Mouse (Mus musculus) midbrain, embryonic 11.5 days (tissue): ENCODE data around the gene Tcf20. TPM values are rescaled to one million over a fixed set of nuclear protein-coding genes. Genes with fewer than 3 reads are reported as not detected.

Source experiments
- ATAC-seq: fragments of 200-750 bp; cut with Nextera tagmentation; 2 replicates; pipeline ENCODE4 v1.8.0; 2017; ENCODE audit warnings: moderate TSS enrichment, moderate library complexity; ENCODE audit not compliant: low FRiP score
- DNase-seq: peaks from one replicate; pipeline ENCODE4 v3.0.0; 2015; ENCODE audit warnings: low spot score; ENCODE audit errors: missing footprints
- H3K27ac ChIP-seq: fragments of 300-500 bp; sonication (generic); 2 replicates; pipeline ENCODE4 v1.5.1; 2014; ENCODE audit warnings: low read depth, low read length
- H3K27me3 ChIP-seq: fragments of 300-500 bp; sonication (generic); 2 replicates; pipeline ENCODE4 v1.6.1; 2014; ENCODE audit warnings: mild to moderate bottlenecking, low read length, moderate library complexity, mixed read lengths; ENCODE audit not compliant: control insufficient read depth, insufficient read depth
- H3K36me3 ChIP-seq: fragments of 300-500 bp; sonication (generic); 2 replicates; pipeline ENCODE4 v1.6.1; 2014; ENCODE audit warnings: mild to moderate bottlenecking, low read length, moderate library complexity, mixed read lengths; ENCODE audit not compliant: control insufficient read depth, insufficient read depth
- H3K4me1 ChIP-seq: fragments of 300-500 bp; sonication (generic); 2 replicates; pipeline ENCODE4 v1.6.1; 2014; ENCODE audit warnings: low read length; ENCODE audit not compliant: control insufficient read depth, insufficient read depth
- H3K4me2 ChIP-seq: fragments of 300-500 bp; sonication (generic); 2 replicates; pipeline ENCODE4 v1.6.1; 2014; ENCODE audit warnings: mild to moderate bottlenecking, moderate library complexity
- H3K4me3 ChIP-seq: fragments of 300-500 bp; sonication (generic); 2 replicates; pipeline ENCODE4 v1.5.1; 2014; ENCODE audit warnings: low read depth, low read length
- H3K9ac ChIP-seq: fragments of 300-500 bp; sonication (generic); 2 replicates; pipeline ENCODE4 v1.6.1; 2014; ENCODE audit warnings: low read length
- H3K9me3 ChIP-seq: fragments of 300-500 bp; sonication (generic); 2 replicates; pipeline ENCODE4 v1.6.1; 2016; ENCODE audit warnings: low read length; ENCODE audit not compliant: control insufficient read depth
- WGBS: fragments of 180-500 bp; shearing (Covaris S2); extraction: QIAGEN DNeasy Blood & Tissue Kit; methylation state at CpG from one replicate; pipeline ENCODE4 v1.1.7; 2014; 5-methylcytosine and 5-hydroxymethylcytosine counted together
- polyA plus RNA-seq: library from polyadenylated mRNA; unstranded; fragments of >200 nt; fragmentation: Nextera tagmentation; extraction: Ambion mirVana; gene quantifications from 2 replicates; pipeline ENCODE4 v1.2.1, GENCODE M21; 2014

Gene Tcf20
- polyA plus RNA-seq, 1 experiment from 2014 or later, result 13.5 TPM

GRCm38 (mm10) chr15:82856652-82857378 is 130.9 kb downstream of the Tcf20 start:
- Histone ChIP-seq H3K4me1 (peaks cover 11% of the 10 kb centered on the region), H3K4me3 (no peak overlapping the region), H3K9ac (peak overlapping the region; percentile 9; the same call in 1 of the 2 replicates), H3K36me3 (peaks cover 20% of the 10 kb centered on the region), H3K4me2 (no peak overlapping the region), H3K9me3 (no peaks in the 10 kb centered on the region), H3K27me3 (no peaks in the 10 kb centered on the region), H3K27ac (peak overlapping the region; percentile 73)
- peak; percentile 87 for DNase-seq
- WGBS, result 31% methylated on average over 11 of the region's 11 CpGs
- ATAC-seq, result peak; percentile 92

GRCm38 (mm10) chr15:82856065-82856464 is 131.6 kb downstream of the Tcf20 start:
- Histone ChIP-seq H3K27ac (0 out of 2 replicates have a peak overlapping the region, but pooled peaks have one; percentile 73), H3K9ac (no peak overlapping the region)
- WGBS, result 96% methylated on average over 2 of the region's 2 CpGs

GRCm38 (mm10) chr15:82839146-82839545 is 148.5 kb downstream of the Tcf20 start:
- Histone ChIP-seq H3K9me3 (no peaks in the 10 kb centered on the region), H3K4me3 (no peak overlapping the region), H3K4me1 (no peaks in the 10 kb centered on the region), H3K27ac (no peak overlapping the region), H3K4me2 (no peak overlapping the region), H3K36me3 (no peaks in the 10 kb centered on the region), H3K9ac (no peak overlapping the region), H3K27me3 (no peaks in the 10 kb centered on the region)
- no peak for ATAC-seq
- WGBS, result 94% methylated on average over 3 of the region's 3 CpGs
- peak; percentile 78 for DNase-seq

More at GRCm38 (mm10) chr15:82856065-82856464, 131.6 kb downstream of the Tcf20 start:
- H3K27me3 ChIP-seq, result no peaks in the 10 kb centered on the region
- no peaks in the 10 kb centered on the region for H3K9me3 ChIP-seq
- no peak for ATAC-seq
- H3K36me3 ChIP-seq, result peaks cover 20% of the 10 kb centered on the region
- no peak overlapping the region for H3K4me2 ChIP-seq
- DNase-seq, result no peak
- H3K4me1 ChIP-seq, result peaks cover 11% of the 10 kb centered on the region
- no peak overlapping the region for H3K4me3 ChIP-seq

DNA sequence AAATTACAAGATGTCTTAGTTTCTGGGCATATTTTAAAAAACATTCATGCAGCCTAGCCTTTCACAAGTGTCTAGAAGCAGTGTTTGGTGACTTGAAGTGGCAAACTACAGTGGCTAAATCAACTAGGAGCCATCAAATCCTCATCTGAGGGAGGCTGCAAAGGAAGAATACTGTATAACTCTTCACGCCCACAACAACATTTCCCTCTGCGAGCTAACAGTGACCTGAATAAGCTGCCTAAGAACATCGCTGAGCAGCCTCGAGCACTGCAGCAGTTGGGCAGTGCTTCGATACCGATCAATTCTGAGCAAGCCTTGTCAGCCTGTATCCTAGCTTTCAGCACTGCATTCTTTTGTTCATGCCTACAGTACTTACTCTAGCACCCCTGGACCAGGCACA is 157.8 kb downstream of the Tcf20 start:
- DNase-seq (peak; percentile 17), ATAC-seq (no peak)
- Histone ChIP-seq H3K4me3 (no peak overlapping the region), H3K4me2 (no peak overlapping the region), H3K27me3 (no peaks in the 10 kb centered on the region), H3K9ac (no peak overlapping the region), H3K9me3 (no peaks in the 10 kb centered on the region), H3K27ac (no peak overlapping the region), H3K4me1 (no peaks in the 10 kb centered on the region), H3K36me3 (no peaks in the 10 kb centered on the region)
- WGBS, result 88% methylated on average over 6 of the region's 6 CpGs

DNA sequence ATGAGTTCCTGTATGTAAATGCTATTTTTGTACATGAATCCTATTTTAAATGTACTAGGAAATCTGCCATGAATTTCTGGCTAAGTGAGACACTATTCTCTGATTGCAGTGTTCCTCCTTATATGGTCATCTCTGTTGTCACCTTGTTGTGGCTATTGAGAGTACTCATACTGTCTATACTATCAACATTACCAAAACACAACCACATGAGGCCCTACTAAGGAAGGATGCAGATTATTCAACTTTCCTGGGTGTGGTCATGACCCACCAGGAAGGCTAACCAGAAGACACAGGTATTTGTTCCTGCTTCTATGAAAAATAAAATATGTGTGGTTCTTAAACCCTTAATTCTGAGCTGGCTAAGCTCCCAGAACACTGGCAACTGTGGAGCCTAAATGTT is 161.8 kb downstream of the Tcf20 start:
- H3K4me1 ChIP-seq, result no peaks in the 10 kb centered on the region
- H3K36me3 ChIP-seq, result no peaks in the 10 kb centered on the region; the same call in 1 of the 2 replicates
- no peak overlapping the region for H3K27ac ChIP-seq
- no peaks in the 10 kb centered on the region for H3K9me3 ChIP-seq
- DNase-seq (no peak), ATAC-seq (no peak)
- H3K4me2 ChIP-seq, result no peak overlapping the region
- H3K27me3 ChIP-seq, result no peaks in the 10 kb centered on the region
- H3K4me3 ChIP-seq, result no peak overlapping the region
- H3K9ac ChIP-seq, result no peak overlapping the region

GRCm38 (mm10) chr15:82822347-82822746 is 165.3 kb downstream of the Tcf20 start:
- H3K4me1 ChIP-seq, result no peaks in the 10 kb centered on the region
- no peak overlapping the region for H3K4me3 ChIP-seq
- H3K9me3 ChIP-seq, result no peaks in the 10 kb centered on the region
- H3K36me3 ChIP-seq, result no peaks in the 10 kb centered on the region; the same call in 1 of the 2 replicates
- DNase-seq, result peak; percentile 61
- WGBS, result 81% methylated on average over 3 of the region's 4 CpGs
- no peak for ATAC-seq
- no peak overlapping the region for H3K4me2 ChIP-seq
- no peak overlapping the region for H3K9ac ChIP-seq
- no peaks in the 10 kb centered on the region for H3K27me3 ChIP-seq
- no peak overlapping the region for H3K27ac ChIP-seq

- no peaks in the 10 kb centered on the region; the same call in 1 of the 2 replicates for H3K36me3 ChIP-seq
- no peak overlapping the region for H3K4me2 ChIP-seq
- H3K27me3 ChIP-seq, result no peaks in the 10 kb centered on the region
- H3K4me1 ChIP-seq, result no peaks in the 10 kb centered on the region
- WGBS, result 94% methylated on average over 1 of the region's 1 CpGs
- H3K9ac ChIP-seq, result no peak overlapping the region
- DNase-seq (peak; percentile 44), ATAC-seq (no peak)
- H3K9me3 ChIP-seq, result no peaks in the 10 kb centered on the region
- no peak overlapping the region for H3K4me3 ChIP-seq
- no peak overlapping the region for H3K27ac ChIP-seq
These were observed 166.0 kb downstream of the Tcf20 start for GRCm38 (mm10) chr15:82821657-82822056.

GRCm38 (mm10) chr15:82815296-82815695 is 172.4 kb downstream of the Tcf20 start:
- WGBS, result 85% methylated on average over 4 of the region's 4 CpGs
- Histone ChIP-seq H3K36me3 (no peaks in the 10 kb centered on the region; the same call in 1 of the 2 replicates), H3K9me3 (no peaks in the 10 kb centered on the region)

DNA sequence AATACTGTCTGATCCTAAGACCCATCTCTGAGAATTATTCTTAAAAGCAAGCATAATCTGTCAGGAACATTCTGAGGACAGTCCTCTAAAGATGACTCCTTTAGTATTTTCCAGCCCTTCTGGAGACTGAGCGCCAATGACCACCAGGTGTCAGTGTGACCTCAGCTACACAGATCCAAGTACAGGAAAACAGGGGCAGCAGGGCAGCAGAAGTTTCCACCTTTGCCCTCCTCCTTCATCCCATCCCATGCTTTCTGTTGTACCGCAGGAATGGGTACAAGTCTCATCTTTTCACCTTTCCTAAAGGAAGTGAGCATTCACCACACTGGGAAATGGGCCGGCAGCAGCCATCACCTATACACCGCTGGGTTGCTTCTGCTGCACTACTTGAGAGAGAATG is 172.9 kb downstream of the Tcf20 start:
- 61% methylated on average over 4 of the region's 4 CpGs for WGBS
- ATAC-seq (peak; percentile 38; the same call in 1 of the 2 replicates), DNase-seq (peak; percentile 90)
- Histone ChIP-seq H3K4me3 (no peak overlapping the region), H3K27me3 (no peaks in the 10 kb centered on the region), H3K4me1 (no peaks in the 10 kb centered on the region), H3K4me2 (no peak overlapping the region), H3K9me3 (no peaks in the 10 kb centered on the region), H3K36me3 (no peaks in the 10 kb centered on the region; the same call in 1 of the 2 replicates), H3K27ac (no peak overlapping the region), H3K9ac (no peak overlapping the region)

More at GRCm38 (mm10) chr15:82815296-82815695, 172.4 kb downstream of the Tcf20 start:
- no peaks in the 10 kb centered on the region for H3K4me1 ChIP-seq
- H3K9ac ChIP-seq, result no peak overlapping the region
- no peak overlapping the region for H3K27ac ChIP-seq
- no peaks in the 10 kb centered on the region for H3K27me3 ChIP-seq
- ATAC-seq (no peak), DNase-seq (peak; percentile 72)
- no peak overlapping the region for H3K4me3 ChIP-seq
- no peak overlapping the region for H3K4me2 ChIP-seq
